Mouse (Mus musculus): ENCODE results near the gene Shoc2.
"Not testable (repeated sequence)": the region's sequence is repeated elsewhere in the genome, so short reads cannot be mapped to it uniquely, and the experiment has no call there.

The Shoc2 gene

DNA sequence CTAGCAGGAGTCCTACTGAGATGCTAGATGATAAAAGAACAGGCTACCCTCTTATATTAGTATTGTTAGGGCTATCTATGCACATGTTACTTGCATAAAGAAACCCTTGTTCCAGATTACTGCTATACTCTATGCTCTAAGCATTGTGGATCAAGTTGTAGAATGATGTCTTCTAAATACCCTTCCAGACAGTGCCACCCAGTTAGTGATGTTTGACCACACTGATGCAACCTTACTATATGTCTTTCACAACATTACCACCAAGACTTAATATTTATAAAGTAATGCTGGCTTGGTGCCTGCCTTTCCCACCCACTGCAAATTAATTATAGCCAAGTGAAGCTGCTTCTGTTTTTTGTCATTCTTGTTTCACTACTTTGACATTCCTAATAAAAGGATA is 11.1 kb upstream of the Shoc2 start:
- no peak for DNase-seq (ENCODE audit: low spot score in 2 of 2)

- DNase-seq (ENCODE audit: low spot score in 2 of 2) = no peak
These were observed 10.1 kb upstream of the Shoc2 start for GRCm38 (mm10) chr19:53934046-53934445.

DNA sequence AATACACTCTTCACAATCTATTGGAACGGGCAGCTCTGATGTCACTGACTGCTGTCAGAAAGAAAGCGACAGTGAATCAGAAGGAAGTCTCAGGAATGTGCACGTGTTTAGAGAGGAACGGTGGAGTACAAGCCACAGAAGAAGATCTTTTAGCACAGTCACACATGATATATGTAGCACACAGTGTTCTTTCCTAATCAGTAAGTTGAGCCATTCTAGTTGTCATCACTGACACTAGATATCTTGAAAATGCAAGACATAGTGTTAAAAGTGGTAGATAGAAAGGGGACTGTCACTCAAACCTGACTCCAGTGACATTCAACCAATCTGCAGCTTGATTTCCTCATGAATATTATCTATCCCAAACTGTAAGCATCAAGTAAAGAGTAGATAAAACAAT is 4.6 kb upstream of the Shoc2 start:
- no peak for DNase-seq (ENCODE audit: low spot score in 2 of 2)

GRCm38 (mm10) chr19:53941139-53941538 is 3.0 kb upstream of the Shoc2 start:
- no peak for DNase-seq (ENCODE audit: low spot score in 2 of 2)

GRCm38 (mm10) chr19:53942342-53942741 is 1.8 kb upstream of the Shoc2 start:
- no peak for DNase-seq (ENCODE audit: low spot score in 2 of 2)

- DNase-seq (ENCODE audit: low spot score in 2 of 2) = no peak
These were observed 672 bp downstream of the Shoc2 start for GRCm38 (mm10) chr19:53944786-53945169.

DNA sequence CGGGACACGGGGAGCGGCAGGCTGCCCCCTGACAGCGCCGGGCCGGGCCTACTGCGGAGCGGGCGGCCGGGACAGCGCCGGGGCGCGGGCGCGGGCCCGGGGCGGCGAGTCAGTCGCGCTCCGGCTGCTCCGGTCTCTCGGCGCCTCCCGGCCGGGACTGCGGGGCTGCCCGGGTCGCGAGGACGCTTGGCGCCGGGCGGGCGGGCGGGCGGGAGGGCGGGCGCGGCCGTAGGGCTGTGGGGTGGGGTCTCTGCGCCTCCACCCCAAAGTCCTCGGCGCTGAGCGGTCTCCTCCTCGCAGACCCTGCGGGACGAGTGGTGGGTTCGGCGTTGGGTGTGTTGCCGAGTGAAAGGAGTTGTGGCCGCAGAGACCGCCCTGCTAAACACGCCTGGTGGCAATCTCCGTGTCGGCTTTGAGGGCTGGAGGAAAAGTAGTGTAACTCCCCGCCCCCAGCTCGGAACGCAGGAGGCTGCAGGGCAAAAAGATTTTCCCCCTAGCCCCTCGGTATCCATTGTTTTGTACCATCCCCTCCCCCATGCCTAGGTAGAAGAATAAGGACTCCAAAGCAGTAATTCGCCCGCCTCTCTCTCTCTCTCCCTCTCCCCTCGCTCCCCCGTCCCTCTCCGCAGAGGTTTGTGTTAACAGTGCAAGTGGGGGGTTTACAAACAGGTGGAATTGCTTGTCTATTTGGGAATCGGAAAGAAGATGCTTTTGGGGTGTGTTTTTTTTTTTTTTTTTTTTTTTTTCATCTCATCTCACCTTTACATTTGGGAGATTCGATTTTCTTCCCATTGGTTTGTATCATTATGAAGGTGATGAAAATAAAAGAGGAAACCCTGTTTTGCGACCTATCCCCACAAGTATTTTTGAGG is 1.3 kb downstream of the Shoc2 start:
- DNase-seq (ENCODE audit: low spot score in 2 of 2) = peak; percentile 31 to 49

- no peak for DNase-seq (ENCODE audit: low spot score in 2 of 2)
These were observed 13.4 kb downstream of the Shoc2 start for GRCm38 (mm10) chr19:53957513-53957912.

DNA sequence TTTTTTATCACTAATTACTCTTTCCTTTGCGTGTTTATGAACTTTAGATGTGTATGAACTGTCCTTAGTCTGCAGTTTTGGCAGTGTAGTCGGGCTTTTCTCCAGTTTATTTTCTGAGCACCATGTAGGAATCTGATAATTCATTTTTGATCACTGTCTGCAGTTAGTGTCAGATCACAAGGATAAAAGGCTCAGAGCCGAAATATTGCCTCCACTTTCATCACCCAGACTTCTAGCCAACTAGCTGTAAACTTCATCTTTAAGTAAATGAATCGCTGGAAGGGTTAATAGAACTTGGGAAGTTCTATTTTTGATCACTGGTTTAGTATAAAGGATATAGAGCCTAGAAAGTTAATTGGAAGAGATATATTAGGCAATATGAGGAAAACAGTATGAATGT is 18.4 kb downstream of the Shoc2 start:
- DNase-seq (ENCODE audit: low spot score in 2 of 2) = no peak

GRCm38 (mm10) chr19:53964347-53964746 is 20.2 kb downstream of the Shoc2 start:
- DNase-seq (ENCODE audit: low spot score in 2 of 2) = not testable (repeated sequence)

GRCm38 (mm10) chr19:53964910-53965633 is 21.0 kb downstream of the Shoc2 start:
- no peak for DNase-seq (ENCODE audit: low spot score in 2 of 2)

- no peak for DNase-seq (ENCODE audit: low spot score in 2 of 2)
These were observed 25.1 kb downstream of the Shoc2 start for GRCm38 (mm10) chr19:53969226-53969625.

DNA sequence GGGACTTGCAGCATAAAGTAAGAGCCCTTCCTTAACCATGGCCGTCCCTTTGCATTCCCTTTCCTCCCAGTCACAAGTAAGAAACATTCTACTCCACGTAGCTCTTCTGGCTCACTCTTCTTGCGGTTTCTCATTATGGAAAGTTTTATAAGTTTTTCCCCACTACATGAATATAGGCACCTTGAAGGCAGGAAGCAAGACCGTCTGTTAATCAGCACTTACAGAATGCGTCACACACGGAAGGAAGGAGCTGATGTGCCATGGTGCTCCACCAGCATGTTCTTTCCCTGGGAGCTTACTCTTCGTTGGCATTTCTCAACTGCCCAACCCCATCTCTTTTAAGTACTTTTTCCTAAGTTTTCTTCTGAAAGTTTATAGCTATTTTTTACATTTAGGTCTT is 27.8 kb downstream of the Shoc2 start:
- DNase-seq (ENCODE audit: low spot score in 2 of 2) = no peak

DNA sequence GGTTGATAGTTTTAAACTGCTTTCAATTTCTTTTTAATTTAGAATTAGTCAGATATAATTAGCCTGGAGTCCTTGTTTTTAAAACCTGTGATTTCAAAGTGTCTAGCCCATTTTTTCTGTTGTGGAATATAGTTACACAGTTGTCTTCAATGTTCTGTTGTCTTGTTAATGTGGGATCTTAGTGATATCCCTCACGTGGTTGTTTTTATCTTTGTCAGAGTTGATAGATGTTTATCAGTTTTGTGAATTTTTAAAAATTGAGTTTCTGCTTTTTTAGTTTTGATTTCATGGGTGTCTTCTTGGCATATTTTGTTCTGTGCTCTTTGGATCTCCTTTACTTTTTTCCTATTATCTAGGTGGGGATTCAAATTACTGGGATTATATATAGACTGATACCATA is 29.6 kb downstream of the Shoc2 start:
- no peak for DNase-seq (ENCODE audit: low spot score in 2 of 2)

DNA sequence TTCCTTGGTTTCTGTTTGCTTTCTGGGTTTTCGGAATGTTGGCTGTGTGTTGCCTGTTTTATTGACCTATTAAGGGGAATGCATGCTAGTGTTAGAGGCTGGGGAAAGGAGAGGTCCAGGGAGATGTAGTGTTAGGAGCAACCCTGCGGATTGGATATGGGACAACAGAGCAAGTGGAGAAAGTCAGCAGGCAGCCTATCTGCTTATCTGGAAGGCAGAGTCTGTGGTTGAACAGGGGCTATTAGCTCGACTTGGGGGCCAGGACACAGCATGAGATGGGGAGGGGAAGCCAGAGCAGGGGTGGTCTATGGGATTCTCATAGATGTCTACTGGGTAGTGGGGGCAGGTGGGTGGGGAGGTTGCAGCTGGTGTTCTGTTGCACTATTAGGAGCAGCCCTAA is 37.9 kb downstream of the Shoc2 start:
- no peak for DNase-seq (ENCODE audit: low spot score in 2 of 2)

DNA sequence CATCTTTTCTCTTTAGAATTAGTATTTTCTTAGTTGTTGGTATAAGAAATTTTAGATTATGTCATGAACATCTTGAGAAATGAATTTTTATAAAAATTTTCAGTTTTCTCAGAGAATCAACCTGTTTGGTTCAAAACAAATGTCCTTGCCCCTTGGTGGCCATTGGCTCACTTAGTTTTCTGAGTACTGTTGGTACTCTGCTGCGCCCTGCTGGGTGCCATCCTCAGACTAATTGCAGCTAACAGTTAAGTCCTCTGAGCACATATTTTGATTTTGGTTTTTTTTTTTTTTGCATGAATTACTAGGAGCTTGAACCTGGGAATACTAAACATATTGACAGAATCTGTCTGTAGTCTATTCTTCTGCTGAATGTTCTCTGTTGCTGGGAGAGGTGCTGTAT is 39.2 kb downstream of the Shoc2 start:
- DNase-seq (ENCODE audit: low spot score in 2 of 2) = no peak

- DNase-seq (ENCODE audit: low spot score in 2 of 2) = no peak
These were observed 40.5 kb downstream of the Shoc2 start for GRCm38 (mm10) chr19:53984628-53985027.

DNA sequence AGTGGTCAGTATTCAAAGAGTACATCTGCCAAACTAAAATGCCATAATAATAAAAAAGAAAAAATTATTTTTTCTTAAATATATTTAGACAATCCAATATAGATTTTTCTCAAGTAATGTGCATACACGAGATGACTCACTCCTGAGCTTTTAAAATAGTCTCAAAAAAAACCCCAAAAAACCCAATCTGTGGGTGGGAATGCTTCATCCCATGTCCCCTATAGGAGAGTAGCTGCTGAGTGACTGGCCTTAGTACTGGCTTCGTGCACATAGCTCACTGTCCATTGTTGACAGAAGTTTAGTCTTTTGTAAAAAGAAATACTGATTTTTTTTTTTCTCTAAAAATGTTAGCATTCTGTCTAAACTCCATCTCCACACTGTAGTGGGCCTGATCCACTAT is 46.4 kb downstream of the Shoc2 start:
- no peak for DNase-seq (ENCODE audit: low spot score in 2 of 2)

- no peak for DNase-seq (ENCODE audit: low spot score in 2 of 2)
These were observed 49.8 kb downstream of the Shoc2 start for GRCm38 (mm10) chr19:53993860-53994259.

GRCm38 (mm10) chr19:53994276-53994675 is 50.2 kb downstream of the Shoc2 start:
- DNase-seq (ENCODE audit: low spot score in 2 of 2) = no peak

DNA sequence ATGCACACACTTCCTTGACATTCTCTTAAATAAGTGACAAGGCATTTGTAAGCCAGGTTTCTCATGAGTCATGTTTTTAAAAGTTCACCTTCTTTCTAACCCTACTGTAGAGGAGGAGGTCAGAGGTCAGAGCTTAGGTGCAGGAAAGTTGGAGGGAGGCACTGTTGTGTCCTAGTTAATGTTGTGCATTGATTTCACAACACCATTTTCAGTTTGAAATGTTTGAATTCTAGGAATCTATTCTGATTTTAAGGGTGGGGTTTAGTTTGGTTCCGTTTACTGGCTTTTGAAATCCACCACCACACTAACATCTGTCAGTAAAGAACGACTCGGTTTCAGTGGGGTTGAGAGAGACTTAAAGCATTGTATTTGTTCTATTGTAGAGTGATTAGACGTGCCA is 66.9 kb downstream of the Shoc2 start:
- no peak for DNase-seq (ENCODE audit: low spot score in 2 of 2)

GRCm38 (mm10) chr19:54014999-54015398 is 70.9 kb downstream of the Shoc2 start:
- no peak for DNase-seq (ENCODE audit: low spot score in 2 of 2)

DNA sequence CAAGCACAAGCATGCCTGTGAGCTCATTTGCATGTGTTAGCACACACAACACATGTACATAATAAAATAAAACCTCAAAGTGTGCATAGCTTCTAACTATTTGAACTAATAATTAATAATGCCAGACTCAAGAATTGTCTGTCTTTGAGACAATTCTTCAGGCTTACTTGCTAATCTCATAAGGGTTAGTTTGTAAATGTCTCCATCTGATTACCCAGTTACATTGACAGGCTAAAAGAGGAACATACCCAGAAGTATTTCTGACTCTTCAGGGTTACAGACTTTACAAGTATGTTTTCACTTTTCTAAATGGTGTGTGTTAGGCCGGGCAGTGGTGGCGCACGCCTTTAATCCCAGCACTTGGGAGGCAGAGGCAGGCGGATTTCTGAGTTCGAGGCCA is 71.4 kb downstream of the Shoc2 start:
- no peak for DNase-seq (ENCODE audit: low spot score in 2 of 2)

Measured in frontal cortex, postnatal 10 days (tissue).